Mouse (Mus musculus) spleen, adult 2 months (tissue): ENCODE results near the gene Hist1h2af.

Experiments used
- CTCF ChIP-seq: fragments of 200-500 bp; IDR thresholded peaks from 2 replicates; pipeline ENCODE4 v1.5.1; 2011; ENCODE audit warnings: mild to moderate bottlenecking, inconsistent platforms; ENCODE audit not compliant: insufficient read depth, insufficient read length, insufficient replicate concordance; ENCODE audit errors: extremely low read depth
- POLR2A ChIP-seq: fragments of 200-500 bp; IDR thresholded peaks from 2 replicates; pipeline ENCODE4 v1.6.1; 2011; ENCODE audit warnings: low read depth, low read length, inconsistent platforms

- TF ChIP-seq CTCF: no peak
- no peak for TF ChIP-seq POLR2A
These were observed 30.8 kb upstream of the Hist1h2af start for GRCm38 (mm10) chr13:23502916-23503315.
